Mouse (Mus musculus): ENCODE measurements around the gene Ccdc187. TPM values are rescaled to one million over a fixed set of nuclear protein-coding genes. Genes with fewer than 3 reads are reported as not detected.

Ccdc187 gene
- total and polyA plus RNA-seq, 3 experiments: not detected

DNA sequence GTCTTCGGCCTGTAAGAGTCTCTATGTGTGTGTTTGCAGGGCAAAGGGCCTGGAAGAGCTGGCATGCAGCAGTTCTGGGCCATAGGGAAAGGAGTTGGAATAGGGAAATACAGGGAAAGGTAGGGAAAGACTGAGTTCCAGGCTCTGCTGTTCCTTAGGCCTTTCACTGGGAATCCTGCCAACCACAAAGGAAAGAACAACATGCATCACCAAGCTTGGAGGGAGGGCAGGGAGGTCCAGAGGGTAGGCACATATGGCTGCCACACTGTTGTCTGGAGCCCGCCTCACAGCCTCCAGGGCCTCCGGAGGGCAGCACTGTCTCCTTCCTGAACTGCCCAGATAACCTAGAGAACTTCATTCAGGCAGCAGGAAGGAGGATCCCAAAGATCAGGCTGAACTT lies 70.4 kb downstream of the Ccdc187 start:
- no peak overlapping the region for H3K27ac ChIP-seq (ENCODE audit: insufficient read depth, low read depth)
- no peaks in the 10 kb centered on the region for H3K4me1 ChIP-seq (ENCODE audit: control insufficient read depth in 1 of 2, insufficient read depth in 2 of 2)
- H3K4me3 ChIP-seq (replicated peaks in 1 of 3; ENCODE audit: low read depth in 2 of 3, low read length in 2 of 3, poor library complexity in 1 of 3): no peak overlapping the region
- no peaks in the 10 kb centered on the region for H3K79me2 ChIP-seq (replicated peaks; ENCODE audit: control insufficient read depth, extremely low read depth, insufficient read depth, poor library complexity, severe bottlenecking)
- peaks cover 47 to 85% of the 10 kb centered on the region in 2 experiments for H3K36me3 ChIP-seq (replicated peaks in 1 of 2; ENCODE audit: control insufficient read depth in 1 of 2, insufficient read depth in 1 of 2, low read length in 1 of 2)
- H3K4me2 ChIP-seq (ENCODE audit: insufficient read depth, low read depth, poor library complexity, severe bottlenecking): no peak overlapping the region
- no peaks in the 10 kb centered on the region for H3K9me3 ChIP-seq (replicated peaks; ENCODE audit: low read length)
- no peaks in the 10 kb centered on the region for H3K27me3 ChIP-seq (replicated peaks)
- dilution Hi-C loops (cut with MboI; ENCODE audit: extremely low pct_ligation_motif_present, extremely low pct_unique_long_range_greater_than_20kb, low sequenced_read_pairs) (no loop called here), in situ Hi-C loops (cut with MboI; ENCODE audit: low pct_ligation_motif_present, low pct_unique_long_range_greater_than_20kb, low sequenced_read_pairs) (loop anchor here (5.0 kb wide), 1 partner anchor 52 kb away; no protein-coding TSS in a partner anchor)
- TF ChIP-seq TCF12 (IDR thresholded peaks at IDR 0.05; ENCODE audit: low read depth, low read length): no peak
- TF ChIP-seq CTCF (conservative IDR thresholded peaks at IDR 0.05 in 1 of 2, IDR thresholded peaks at IDR 0.05 in 1 of 2; ENCODE audit: low read depth in 2 of 2, low read length in 2 of 2): 0 out of 4 replicates have a peak, but pooled peaks of 1 of the 2 experiments have one; percentile 2
- no peak for DNase-seq (ENCODE audit: extremely low read depth)
- H3K9ac ChIP-seq (ENCODE audit: insufficient read depth, low read depth): no peak overlapping the region

DNA sequence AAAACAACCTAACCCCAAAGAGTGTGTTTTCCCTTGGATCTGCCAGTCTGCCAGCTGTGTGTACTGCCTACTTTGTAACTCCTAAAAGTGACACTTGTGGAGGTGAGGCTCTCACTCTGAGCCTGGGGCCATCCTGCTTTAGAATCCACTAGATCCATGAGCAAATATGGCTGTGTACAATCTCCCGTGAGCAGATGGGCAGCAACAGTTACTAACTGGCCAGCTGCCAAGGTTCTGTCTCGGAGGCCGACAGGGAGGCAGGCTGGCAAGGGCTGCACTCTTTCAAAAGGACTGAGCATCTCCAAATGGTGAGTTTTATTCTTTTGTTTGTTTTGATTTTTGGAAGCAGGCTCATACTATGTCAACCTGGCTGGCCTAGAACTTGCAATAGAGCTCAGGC lies 79.8 kb downstream of the Ccdc187 start:
- H3K27me3 ChIP-seq (replicated peaks): no peaks in the 10 kb centered on the region
- peaks cover 9% of the 10 kb centered on the region for H3K9me3 ChIP-seq (replicated peaks; ENCODE audit: low read length)
- in situ Hi-C loops (cut with MboI; ENCODE audit: low pct_ligation_motif_present, low pct_unique_long_range_greater_than_20kb, low sequenced_read_pairs): no loop called here
- peaks cover 53 to 92% of the 10 kb centered on the region in 2 experiments for H3K36me3 ChIP-seq (replicated peaks in 1 of 2; ENCODE audit: control insufficient read depth in 1 of 2, insufficient read depth in 1 of 2, low read length in 1 of 2)
- no peak overlapping the region for H3K27ac ChIP-seq (ENCODE audit: insufficient read depth, low read depth)
- DNase-seq (ENCODE audit: extremely low read depth): no peak
- H3K4me2 ChIP-seq (ENCODE audit: insufficient read depth, low read depth, poor library complexity, severe bottlenecking): no peak overlapping the region
- dilution Hi-C loops (cut with MboI; ENCODE audit: extremely low pct_ligation_motif_present, extremely low pct_unique_long_range_greater_than_20kb, low sequenced_read_pairs): no loop called here
- TF ChIP-seq TCF12 (IDR thresholded peaks at IDR 0.05; ENCODE audit: low read depth, low read length) (no peak), MEF2A (IDR thresholded peaks at IDR 0.05; ENCODE audit: borderline replicate concordance, low read depth, low read length) (no peak), POLR2AphosphoS2 (IDR thresholded peaks at IDR 0.05; ENCODE audit: low read depth, low read length) (no peak), IRF4 (IDR thresholded peaks at IDR 0.05; ENCODE audit: low read depth, low read length) (no peak), CHD2 (IDR thresholded peaks at IDR 0.05; ENCODE audit: low read length) (no peak), NELFE (IDR thresholded peaks at IDR 0.05; ENCODE audit: low read depth, low read length) (no peak), CHD1 (IDR thresholded peaks at IDR 0.05; ENCODE audit: low read depth, low read length) (no peak), CTCF (conservative IDR thresholded peaks at IDR 0.05 in 1 of 2, IDR thresholded peaks at IDR 0.05 in 1 of 2; ENCODE audit: low read depth in 2 of 2, low read length in 2 of 2) (no peak), USF2 (conservative IDR thresholded peaks at IDR 0.05; ENCODE audit: low read depth, low read length) (no peak), ELF1 (IDR thresholded peaks at IDR 0.05; ENCODE audit: low read depth, low read length) (no peak), SMC3 (IDR thresholded peaks at IDR 0.05; ENCODE audit: low read depth, low read length) (no peak), BHLHE40 (IDR thresholded peaks at IDR 0.05; ENCODE audit: low read depth, low read length) (no peak), GABPA (IDR thresholded peaks at IDR 0.05; ENCODE audit: insufficient replicate concordance, low read depth, low read length) (no peak), ZKSCAN1 (IDR thresholded peaks at IDR 0.05; ENCODE audit: borderline replicate concordance, low read depth, low read length) (no peak), JUN (IDR thresholded peaks at IDR 0.05; ENCODE audit: insufficient read depth, low read depth, low read length) (no peak), NRF1 (IDR thresholded peaks at IDR 0.05; ENCODE audit: low read depth, low read length) (no peak), MAX (IDR thresholded peaks at IDR 0.05; ENCODE audit: low read length) (no peak)
- H3K79me2 ChIP-seq (replicated peaks; ENCODE audit: control insufficient read depth, extremely low read depth, insufficient read depth, poor library complexity, severe bottlenecking): no peaks in the 10 kb centered on the region
- H3K4me1 ChIP-seq (ENCODE audit: control insufficient read depth in 1 of 2, insufficient read depth in 2 of 2): peaks cover 0 to 9% of the 10 kb centered on the region in 2 experiments; a peak in 1 of 4 replicates
- no peak overlapping the region for H3K4me3 ChIP-seq (replicated peaks in 1 of 3; ENCODE audit: low read depth in 2 of 3, low read length in 2 of 3, poor library complexity in 1 of 3)
- H3K9ac ChIP-seq (ENCODE audit: insufficient read depth, low read depth): no peak overlapping the region

Data from CH12.LX (cell line).